Mouse (Mus musculus): Measurements from ENCODE around the gene 1700025C18Rik.

1700025C18Rik gene

DNA sequence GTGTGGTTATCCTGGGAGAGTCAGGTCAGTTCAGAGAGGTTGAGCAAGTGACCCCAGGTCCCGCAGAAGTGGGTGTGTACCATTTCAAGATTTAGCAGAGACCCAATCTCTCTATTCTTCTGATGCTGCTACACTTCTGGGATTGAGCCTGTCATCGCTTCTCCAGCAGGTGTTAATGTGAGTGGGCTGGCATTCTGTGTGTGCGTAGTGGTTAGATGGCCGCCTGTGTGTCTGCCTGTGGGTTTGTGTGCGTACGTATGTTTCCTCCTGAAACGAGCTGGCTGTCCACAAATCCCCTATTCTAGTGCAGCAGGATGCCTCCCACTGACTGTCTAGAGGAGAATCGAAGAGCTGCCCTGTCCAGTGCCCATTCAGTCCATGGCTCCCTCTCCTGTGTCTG is 12.5 kb downstream of the 1700025C18Rik start:
- no peak for DNase-seq (ENCODE audit: low read depth, low spot score)

GRCm38 (mm10) chr2:165077055-165077454 is 13.5 kb downstream of the 1700025C18Rik start:
- no peak for DNase-seq (ENCODE audit: low read depth, low spot score)

DNA sequence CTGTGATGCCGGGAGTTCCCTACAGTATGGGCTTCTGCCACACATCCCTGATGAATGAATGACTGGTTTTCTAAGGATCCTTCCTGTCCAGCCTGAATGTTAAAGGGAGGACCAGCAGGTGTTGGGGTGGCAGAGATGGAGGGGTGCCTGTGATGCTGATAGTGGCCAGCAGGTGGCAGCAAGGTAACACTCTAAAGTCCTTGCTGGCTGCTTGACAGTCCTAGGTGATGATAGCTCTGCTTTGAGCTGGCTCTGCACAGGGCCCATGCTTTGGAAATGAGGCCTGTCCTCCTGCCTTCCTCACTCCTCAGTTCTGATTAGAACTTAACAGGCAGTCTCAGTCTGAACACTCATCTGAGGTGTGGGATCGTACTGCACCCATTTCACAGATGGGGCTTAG is 15.6 kb downstream of the 1700025C18Rik start:
- peak; percentile 83 for DNase-seq (ENCODE audit: low read depth, low spot score)

GRCm38 (mm10) chr2:165074081-165074884 is 16.3 kb downstream of the 1700025C18Rik start:
- DNase-seq (ENCODE audit: low read depth, low spot score): no peak

- no peak for DNase-seq (ENCODE audit: low read depth, low spot score)
Measured at GRCm38 (mm10) chr2:165073381-165073781, 17.2 kb downstream of the 1700025C18Rik start.

- peak; percentile 53 for DNase-seq (ENCODE audit: low read depth, low spot score)
Measured at GRCm38 (mm10) chr2:165070096-165070816, 20.3 kb downstream of the 1700025C18Rik start.

DNA sequence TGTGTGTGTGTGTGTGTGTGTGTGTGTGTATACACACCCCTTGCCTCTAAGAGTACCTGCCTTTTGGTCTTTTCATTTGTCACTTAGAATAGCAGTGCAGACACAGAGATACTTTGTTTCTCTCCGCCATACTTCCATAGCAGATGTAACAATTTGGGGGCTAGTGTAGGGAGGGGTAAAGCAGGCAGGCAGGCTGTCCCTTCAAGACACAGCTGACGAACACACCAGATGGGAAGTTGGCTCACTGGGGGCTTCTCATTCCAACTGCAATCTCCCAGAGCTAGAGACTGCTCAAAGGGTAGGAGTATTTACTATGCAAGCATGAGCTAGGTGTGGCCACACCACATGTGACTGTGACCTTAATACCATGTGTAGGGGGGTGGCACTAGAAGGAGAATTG is 21.7 kb downstream of the 1700025C18Rik start:
- no peak for DNase-seq (ENCODE audit: low read depth, low spot score)

GRCm38 (mm10) chr2:165064489-165064888 is 26.1 kb downstream of the 1700025C18Rik start:
- DNase-seq (ENCODE audit: low read depth, low spot score): no peak

GRCm38 (mm10) chr2:165061638-165062433 is 28.7 kb downstream of the 1700025C18Rik start:
- DNase-seq (ENCODE audit: low read depth, low spot score): no peak

- DNase-seq (ENCODE audit: low read depth, low spot score): no peak
Measured at GRCm38 (mm10) chr2:165059961-165060360, 30.6 kb downstream of the 1700025C18Rik start.

DNA sequence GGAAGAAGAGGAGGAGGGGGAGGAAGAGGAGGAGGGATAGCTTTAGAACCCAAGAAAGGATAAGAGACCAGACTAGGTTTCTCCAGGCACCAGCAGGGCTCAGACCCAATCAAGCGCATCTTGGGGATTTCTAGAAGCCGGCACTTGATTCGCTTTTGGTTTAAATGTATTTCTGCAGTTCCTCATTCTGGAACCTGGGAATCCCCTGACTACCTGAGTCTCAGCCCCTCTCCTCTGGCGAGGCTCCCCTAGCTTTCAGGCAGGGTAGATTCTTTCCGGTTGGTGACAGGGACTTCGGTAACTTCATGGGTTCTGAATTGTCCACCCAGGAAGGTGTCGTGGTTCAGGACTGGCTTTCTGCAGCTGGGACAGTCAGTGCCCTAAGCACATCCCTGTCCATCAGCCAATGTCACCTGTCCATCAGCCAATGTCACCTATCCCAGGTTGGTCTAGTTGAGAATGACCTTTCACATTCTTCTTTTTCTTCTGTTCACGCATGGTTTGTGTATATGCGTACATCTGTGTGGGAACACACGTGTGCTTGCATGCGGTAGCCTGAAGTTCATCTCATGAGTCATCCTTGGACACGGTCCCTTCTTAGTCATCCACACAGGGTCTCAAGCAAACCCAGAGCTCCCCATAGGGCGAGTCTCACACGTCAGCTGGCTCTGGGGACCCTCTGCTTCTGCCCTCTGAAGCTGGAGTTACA is 34.0 kb downstream of the 1700025C18Rik start:
- no peak for DNase-seq (ENCODE audit: low read depth, low spot score)

DNA sequence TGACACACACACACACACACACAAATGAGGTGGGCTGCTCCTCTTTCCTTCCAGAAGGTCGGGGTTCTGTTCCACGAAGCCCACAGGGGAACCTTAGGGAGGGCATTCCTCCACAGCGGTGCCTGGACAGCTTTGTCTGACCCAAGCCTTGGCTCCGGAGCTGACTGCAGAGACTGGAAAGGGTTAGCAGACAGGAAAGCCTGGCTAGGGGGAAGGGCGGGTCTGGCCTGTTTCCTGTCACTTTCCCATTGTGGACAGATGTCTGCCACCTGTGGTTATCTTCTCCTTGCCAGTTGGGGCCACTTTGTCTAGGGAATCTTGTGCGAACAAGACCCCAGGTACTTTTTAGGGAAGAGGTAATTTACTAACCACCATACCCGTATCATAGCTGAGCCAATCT is 34.6 kb downstream of the 1700025C18Rik start:
- DNase-seq (ENCODE audit: low read depth, low spot score): no peak

DNA sequence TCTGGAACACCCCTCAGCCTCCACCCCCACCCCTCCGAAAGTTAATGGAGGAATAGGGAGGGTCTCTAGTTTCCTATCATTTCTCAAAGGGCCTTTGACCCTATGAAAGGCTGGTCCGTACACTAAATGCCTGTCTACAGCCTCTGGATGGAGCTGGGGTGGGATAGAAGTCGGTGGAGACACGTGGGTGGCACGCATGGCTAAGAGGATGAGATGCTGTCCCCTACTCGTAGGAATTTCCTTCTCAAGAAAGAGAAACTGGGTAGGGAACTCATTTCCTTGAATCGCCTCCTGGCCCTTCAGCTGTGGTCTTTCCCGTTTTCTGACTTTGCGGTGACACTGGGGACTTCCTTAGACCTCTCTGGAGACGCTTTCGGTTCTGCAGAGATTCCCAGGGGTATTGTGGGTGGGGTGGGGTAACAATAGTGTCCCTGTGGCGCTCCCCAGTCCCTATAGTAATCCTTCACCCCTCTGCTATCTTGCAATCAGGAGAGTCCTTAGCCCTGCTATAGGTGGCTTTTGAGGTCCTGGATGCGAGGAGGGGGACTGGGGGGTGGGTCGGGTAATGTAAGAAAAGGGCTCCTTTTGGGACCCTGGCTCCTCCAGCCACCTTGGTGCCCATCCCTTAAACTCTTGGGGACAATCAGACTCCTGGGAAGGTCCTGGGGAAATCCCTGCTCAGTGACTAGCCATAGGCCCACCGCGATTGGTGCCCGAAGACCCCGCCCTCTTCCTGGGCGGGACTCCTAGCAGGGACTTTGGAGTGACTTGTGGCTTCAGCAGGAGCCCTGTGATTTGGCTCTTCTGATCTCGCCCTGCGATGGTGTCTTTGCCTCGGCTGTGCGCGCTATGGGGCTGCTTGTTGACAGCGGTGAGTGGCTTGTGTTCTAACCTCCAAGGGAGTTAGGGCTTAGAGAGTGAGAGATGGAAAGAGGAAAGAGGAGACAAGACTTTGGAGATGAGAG is 35.4 kb downstream of the 1700025C18Rik start, which contains the start of gene Cd40:
Cd40 (plus strand) TSS at position 740 of the 965 bp plus-strand sequence.
- DNase-seq (ENCODE audit: low read depth, low spot score): peak; percentile 58

DNA sequence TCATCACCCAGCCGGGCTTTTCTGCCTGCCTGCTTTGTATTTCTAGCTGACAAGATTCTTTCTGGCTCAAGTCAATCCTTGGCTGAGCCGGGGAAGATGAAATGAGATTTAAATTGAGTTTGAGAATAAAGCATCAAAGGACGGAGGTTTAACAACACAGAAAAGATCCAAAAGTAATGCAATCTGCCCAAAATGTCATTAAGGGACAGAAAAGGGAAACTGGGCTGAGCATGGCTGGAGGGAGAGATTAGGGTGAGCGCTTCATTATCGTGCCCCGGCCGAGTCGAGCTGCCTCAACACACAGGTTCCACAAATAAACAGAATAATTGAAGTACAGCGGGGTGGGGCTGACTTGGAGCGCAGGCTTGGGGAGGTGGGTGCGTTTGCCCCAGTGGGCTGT is 39.0 kb downstream of the 1700025C18Rik start:
- DNase-seq (ENCODE audit: low read depth, low spot score): no peak

DNA sequence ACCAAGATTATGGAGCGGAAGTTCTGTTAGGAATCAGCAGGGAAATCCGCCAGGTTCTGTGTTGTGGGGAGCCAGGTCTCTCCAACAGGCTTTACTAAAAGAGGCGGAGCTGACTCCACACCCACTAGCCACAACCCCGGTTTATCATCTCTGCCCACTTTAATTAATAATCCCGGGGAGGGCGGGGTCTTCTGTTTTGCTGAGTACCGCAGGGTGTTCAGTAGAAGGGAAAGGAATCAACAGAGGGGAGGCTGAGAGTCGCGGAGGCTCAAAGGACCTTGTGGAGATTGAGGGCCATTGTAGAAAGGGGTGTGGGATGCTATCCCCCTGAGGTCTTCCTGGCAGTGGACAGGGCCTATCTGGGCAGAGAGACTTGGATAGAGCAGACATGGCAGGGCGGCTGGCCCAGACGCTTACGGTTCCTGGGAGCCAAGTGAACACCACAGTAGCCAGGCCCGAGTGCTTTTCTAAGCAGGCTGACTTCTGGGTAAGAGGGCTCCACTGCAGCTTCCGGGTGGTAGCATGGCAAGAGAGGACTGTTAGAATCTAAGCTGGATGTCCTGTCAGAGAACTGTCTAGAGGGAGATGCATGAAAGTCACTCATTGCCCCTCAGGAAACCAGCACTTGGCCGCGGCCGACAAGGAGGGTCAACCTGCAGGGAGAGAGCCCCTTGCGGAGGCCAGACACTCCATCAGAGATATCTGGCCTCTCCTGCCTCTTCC is 39.6 kb downstream of the 1700025C18Rik start:
- no peak for DNase-seq (ENCODE audit: low read depth, low spot score)

DNA sequence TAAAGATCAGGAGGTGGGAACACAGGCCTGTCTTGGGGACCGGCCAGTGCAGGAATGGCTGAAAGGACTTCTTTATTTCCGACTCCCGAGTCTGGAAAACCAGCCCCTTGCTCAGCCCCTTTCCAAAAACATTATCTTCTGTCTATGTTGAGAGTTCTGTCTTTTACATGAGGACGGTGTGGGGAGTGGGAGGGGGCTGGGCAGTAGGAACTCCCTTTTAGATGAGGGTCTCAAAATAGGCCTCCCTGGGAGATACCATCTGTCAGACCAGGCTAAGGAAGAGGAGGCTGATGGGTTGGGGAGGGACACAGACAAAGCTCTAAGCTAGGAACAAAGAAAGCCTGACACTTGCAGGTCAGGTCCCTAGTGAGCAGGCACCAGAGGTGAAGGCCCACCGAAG is 41.5 kb downstream of the 1700025C18Rik start:
- DNase-seq (ENCODE audit: low read depth, low spot score): no peak

GRCm38 (mm10) chr2:165043729-165044128 is 46.8 kb downstream of the 1700025C18Rik start:
- DNase-seq (ENCODE audit: low read depth, low spot score): no peak

DNA sequence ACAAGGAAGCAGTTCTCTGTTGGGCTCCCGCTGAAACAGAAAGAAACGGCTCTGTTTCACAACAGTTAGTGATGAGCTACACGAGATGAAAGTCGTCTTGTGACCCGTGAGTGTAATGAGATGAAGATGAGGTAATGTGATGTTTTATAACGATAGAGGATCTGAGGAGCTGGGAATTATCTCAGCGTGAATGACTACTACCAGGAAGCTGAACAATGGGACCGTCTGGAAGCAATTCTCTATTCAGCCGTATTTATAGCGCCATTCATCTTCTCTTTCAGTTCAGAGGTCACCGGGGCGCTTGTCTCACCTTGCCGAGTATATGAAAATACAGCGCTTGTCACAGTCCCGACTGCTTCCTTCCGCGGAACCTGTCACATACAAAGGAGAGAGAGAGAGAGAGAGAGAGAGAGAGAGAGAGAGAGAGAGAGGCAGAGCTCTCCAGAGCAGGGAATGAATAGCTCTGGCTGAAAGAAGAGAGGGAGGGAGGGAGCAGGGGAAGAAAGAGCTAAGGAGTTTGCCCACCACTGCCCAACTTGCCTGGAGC is 47.4 kb downstream of the 1700025C18Rik start:
- peak; percentile 7 for DNase-seq (ENCODE audit: low read depth, low spot score)

- no peak for DNase-seq (ENCODE audit: low read depth, low spot score)
Measured at GRCm38 (mm10) chr2:165042126-165042525, 48.4 kb downstream of the 1700025C18Rik start.

Data from CD4-positive, CD25-positive, alpha-beta regulatory T cell, adult 2 months (primary cell).